Mouse (Mus musculus) hindbrain, embryonic 11.5 days (tissue): ENCODE measurements around the gene Dicer1. TPM values are rescaled to one million over a fixed set of nuclear protein-coding genes. Genes with fewer than 3 reads are reported as not detected.

Experiments
- polyA plus RNA-seq: library from polyadenylated mRNA; unstranded; fragments of >200 nt; fragmentation: Nextera tagmentation; extraction: Ambion mirVana; gene quantifications from 2 replicates; pipeline ENCODE4 v1.2.1, GENCODE M21; 2014

The Dicer1 gene
- polyA plus RNA-seq, 1 experiment from 2014 or later, result 54.0 TPM

Other genes starting within 250 kb of the Dicer1 start
- gene Clmn, start 113.1 kb upstream of the Dicer1 start, polyA plus RNA-seq, result 2.8 and 4.3 TPM in 2 replicates